Mouse (Mus musculus) forelimb bud, embryonic 11.5 days (tissue): Measurements from ENCODE around the gene Aacs.
"Not testable (repeated sequence)": the region's sequence is repeated elsewhere in the genome, so short reads cannot be mapped to it uniquely, and the experiment has no call there.

Source experiments
- DNase-seq: peaks from one replicate; pipeline ENCODE4 v3.0.0-alpha.2; 2012; ENCODE audit warnings: low read depth, low spot score

The Aacs gene

DNA sequence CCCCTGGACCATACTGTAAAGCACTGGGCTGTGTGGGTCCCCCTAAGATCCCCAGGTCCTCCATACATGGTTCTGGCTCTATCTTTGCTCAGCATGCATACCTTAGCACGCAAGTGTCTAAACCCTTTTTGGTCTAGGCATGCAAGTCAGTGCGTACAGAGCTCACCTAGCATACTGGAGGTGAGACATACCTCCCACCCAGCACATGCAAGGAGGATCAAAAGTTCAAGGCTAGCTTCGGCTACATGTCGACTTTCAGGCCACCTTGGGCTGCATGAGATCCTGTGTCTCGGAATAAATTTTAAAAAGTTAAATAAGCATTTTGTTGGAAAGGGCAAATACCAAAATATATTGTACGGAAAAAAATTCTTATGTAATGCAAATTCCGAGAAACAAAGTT lies 10.4 kb upstream of the Aacs start:
- no peak for DNase-seq

DNA sequence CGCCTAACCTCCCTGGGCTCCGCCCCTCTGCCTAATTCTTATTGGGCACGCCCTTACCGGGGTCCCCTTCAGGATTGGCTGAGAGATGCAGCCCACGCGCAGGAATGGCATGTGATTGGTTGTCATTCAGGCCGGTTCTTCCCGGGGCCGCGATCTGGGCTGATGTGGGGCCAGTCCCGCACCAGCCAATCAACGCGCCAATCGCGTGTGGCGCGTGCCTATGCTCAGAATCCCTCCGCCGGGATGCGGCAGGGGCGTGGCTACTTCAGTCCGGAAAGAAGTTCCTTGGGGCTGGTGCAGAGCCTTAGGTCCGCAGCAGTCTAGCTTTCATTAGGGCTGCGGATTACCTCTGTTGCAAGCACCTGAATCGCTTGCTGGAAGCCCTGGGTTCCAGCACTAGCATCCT lies 9.9 kb upstream of the Aacs start:
- DNase-seq = peak; percentile 98

DNA sequence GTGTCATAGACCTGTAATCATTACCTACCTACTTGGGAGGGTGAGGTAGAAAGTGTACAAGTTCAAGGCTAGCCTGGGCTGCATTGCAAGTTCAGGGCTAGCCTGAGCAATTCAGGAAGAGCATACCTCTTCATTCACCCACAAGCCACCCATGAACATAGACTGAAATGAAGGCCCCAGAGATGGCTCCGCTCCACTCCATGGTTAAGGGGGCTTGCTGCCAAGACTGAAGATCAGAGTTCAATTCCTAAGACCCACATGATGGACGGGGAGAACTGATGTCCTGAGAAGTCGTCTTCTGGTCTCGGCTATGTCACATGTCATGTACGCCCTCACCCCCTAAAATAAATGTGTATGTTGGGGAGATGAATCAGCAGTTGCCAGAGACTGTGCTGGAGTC lies 9.1 kb upstream of the Aacs start:
- no peak for DNase-seq

DNA sequence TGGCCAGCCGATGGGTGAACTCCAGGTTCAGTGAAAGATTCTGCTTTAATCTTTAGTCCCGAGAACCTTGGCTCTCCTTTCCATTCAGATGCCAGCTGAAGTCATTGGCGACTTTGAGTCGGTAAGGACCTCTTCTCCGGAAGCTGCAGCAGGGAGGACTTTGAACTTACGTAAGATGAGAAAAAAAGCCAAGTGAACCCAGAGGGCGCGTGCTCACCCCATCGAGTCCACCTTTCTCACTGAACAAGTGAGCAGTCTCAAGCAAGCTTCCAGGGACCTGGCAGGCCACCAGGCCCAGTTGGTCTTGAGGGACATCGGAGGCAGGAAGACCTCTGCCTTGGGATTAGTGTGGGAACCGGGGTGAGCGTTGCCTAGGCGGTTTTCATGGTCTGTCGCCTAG lies 8.4 kb upstream of the Aacs start:
- DNase-seq = no peak

DNA sequence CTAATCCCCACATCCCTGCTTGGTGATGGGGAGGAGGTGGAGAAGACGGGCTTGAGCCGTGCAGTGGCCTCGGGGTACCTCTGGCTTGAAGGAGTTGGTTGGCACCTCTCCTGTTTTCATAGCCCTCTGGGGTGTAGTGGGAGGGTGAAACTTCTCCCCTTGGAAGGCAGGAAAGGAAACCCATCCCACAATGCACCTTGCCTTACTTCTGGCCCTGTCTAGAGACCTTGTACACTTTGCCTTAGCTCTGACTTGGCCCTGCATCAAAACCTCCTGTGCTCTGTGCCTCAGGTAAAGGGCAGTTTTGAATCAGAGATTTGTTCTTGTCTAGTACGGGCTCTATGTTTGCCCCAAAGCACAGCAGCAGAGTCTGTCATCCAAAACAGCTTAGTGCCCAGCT lies 4.9 kb upstream of the Aacs start:
- no peak for DNase-seq

DNA sequence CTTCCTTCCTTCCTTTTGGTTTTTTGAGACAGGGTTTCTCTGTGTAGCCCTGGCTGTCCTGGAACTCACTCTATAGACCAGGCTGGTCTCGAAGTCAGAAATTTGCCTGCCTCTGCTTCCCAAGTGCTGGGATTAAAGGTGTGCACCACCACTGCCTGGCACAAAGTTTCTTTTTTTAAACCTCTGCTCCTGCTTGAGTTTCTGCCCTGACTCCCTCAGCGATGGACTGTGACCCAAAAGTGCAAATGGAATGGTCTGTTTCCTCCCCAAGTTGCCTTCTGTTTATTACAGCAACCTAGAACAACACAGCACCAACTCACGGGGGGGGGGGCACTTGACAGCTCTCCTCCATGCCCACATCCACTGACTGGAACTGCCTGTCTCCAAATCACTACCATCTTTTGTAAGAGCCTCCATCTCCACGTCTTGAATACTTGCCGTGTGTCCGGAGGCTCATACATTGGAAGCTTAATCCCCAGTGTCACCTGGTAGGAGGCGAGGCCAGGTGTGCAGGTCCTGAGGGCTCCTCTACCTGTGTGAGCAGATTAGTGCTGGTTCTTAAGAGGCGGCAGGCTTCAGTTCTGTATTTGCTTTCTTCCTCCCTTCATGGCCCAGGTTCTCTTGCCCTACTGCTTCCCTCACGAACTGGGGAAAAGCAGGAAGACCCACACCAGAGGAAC lies 2.7 kb upstream of the Aacs start:
- DNase-seq = no peak

DNA sequence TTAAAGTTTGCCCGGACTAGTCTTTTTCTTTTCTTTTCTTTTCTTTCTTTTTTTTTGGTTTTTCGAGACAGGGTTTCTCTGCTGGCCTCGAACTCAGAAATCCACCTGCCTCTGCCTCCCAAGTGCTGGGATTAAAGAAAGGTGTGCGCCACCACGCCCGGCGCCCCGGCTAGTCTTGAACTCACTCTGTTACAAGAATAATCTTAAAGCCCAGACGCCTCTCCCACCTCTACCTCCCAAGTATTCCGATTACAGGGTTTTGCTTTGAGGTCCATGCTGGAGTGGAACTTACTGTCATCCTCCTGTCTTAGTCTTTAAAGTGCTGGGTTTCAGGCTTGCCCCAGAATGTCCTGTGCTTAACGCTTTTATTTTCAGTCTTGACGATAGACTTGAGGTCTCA lies 584 bp upstream of the Aacs start:
- no peak for DNase-seq

DNA sequence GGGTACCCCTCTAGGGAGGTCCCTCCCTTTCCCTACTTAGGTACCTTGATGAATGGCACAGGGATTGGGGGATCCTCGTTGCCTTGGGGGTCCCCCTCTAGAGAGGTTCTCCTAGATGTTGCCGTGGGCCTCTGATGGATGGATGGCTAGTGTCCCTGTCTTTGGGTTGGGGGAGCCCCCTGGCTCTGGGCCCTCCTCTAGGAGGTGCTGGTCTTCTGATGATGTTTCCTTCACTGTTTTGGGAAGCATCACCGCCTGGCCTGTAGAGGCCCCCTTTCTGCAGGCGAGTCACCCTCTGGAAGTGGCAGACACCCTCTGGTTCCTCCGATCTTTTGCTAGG lies 642 bp downstream of the Aacs start:
- DNase-seq = no peak

DNA sequence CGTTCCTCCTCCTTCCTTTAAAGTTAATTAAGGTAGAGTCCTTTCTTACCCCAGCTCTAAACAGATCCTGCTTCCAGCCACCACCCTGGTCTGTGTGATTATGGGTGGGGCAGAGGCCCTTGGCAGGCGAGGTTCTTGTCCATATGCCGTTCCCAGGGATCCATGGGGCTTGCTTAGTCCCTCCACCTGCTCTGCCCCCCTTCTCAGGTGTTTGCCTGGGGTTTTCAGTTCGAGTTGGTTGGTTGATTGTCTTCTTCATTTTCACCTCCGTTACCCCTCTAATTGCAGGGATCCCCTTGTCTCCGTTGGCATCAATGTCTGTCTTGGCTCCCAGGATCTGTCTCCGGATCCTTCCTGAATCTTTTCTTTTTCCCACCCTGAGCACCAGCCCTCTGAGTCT lies 1.2 kb downstream of the Aacs start:
- DNase-seq = no peak

DNA sequence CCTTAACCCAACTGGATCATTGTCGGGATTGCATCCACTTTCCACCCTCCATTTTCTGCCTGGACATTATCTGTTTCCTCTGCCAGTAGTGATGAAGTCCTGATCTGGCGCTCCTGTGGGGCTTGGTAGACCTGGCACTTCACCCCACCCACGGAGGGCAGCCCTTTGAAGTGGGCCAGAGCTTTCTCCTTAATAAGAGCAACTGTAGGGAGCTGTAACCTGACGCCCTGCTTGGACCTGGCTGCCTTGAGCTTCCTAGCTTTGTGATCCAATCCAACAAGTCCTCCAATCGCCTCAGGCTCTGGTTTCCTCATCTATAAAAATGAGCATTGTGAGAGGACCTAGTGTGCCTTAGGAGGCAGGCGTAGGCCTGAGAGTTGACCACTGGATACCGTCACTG lies 1.9 kb downstream of the Aacs start:
- DNase-seq = peak; percentile 51

DNA sequence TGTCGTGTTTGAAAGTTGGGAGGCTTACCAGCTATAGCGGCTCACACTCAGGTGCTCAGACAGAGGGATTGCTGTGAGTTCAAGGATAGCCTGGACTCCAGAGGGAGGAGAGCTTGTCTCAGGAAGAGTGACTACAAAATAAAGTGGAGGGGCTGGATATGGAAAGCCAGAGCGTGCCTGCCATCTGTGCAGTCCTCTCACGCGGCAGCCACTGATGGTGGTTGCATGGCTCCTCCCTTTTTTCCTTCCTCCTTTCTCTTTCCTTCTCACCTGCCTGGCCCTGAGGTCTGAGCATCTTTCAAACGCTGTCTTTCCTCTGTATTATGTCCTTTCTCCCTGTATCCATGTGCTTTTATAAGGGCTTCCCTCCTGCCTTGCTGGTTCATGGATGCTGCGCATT lies 2.4 kb downstream of the Aacs start:
- no peak for DNase-seq

DNA sequence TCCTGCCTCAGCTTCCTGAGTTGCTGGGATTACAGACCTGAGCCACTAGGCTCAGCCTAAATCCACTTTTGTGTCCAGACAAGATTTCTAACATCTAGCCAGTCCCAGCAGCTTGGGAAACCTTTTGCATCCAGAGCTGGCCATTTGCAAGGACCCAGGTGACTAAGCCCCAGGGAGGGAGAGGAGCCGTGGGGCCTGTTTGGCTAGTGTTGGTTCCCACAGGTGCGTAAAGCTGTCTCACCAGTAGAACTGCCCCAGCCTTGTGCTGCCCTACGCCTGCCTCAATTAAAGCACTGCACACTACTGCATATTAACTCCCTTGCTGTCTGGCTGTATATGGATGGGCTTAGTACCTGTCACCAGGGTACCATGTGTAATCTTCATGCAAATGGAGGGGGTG lies 3.8 kb downstream of the Aacs start:
- no peak for DNase-seq

DNA sequence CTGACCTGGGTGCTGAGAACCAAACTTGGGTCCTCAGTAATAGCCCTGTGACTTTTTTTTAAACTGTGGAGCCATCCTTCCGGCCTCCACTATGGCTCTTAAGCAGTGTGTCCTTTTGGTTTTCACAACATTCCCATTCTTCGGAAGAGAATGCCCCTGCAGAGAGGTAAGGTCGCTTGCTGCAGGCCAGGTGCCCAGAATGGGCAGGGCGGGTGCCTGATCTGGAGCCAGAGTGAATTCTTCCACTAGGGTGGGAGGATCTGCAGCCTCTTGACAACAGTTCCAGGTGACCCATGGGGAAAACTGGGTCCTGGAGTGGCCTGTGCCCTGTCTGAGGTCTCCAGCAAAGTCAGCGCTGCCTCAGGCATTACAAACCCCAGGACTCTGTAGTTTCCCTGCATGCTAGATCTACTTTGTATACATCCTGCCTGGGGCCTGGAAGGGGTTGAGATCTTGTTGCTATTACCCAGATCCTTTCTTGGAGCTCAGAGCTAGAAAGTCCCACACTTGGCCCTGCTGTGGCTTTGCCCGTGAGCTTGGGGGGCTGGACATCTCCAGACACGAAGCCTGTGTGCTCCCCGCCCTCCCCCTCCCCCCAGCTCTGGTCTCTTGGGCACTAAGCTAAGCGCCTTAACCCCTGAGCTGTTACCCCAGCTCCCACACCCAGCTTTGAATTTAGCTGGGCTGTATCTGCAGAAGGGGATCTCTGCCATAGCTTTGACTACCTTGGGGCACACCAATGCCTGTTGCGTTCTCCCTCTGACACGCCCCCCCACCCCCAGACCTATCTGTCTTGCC lies 5.0 kb downstream of the Aacs start:
- DNase-seq = no peak

DNA sequence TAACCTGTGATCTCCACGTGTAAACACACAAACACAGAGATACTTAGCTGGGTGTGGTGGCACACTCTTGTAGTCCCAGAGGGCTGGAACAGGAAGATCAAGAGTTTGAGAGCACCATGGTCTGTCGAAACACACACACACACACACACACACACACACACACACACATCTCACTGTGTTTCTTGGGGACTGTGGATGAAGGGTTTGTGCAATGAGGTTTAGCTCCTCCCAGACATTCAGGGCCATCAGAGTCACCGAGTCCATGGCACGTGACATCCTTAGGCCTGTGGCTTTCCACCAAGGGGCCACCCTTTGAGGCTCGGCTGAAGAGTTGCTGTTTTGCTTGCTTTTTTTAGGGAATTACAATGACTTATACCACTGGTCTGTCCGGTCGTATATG lies 6.9 kb downstream of the Aacs start:
- DNase-seq = no peak

DNA sequence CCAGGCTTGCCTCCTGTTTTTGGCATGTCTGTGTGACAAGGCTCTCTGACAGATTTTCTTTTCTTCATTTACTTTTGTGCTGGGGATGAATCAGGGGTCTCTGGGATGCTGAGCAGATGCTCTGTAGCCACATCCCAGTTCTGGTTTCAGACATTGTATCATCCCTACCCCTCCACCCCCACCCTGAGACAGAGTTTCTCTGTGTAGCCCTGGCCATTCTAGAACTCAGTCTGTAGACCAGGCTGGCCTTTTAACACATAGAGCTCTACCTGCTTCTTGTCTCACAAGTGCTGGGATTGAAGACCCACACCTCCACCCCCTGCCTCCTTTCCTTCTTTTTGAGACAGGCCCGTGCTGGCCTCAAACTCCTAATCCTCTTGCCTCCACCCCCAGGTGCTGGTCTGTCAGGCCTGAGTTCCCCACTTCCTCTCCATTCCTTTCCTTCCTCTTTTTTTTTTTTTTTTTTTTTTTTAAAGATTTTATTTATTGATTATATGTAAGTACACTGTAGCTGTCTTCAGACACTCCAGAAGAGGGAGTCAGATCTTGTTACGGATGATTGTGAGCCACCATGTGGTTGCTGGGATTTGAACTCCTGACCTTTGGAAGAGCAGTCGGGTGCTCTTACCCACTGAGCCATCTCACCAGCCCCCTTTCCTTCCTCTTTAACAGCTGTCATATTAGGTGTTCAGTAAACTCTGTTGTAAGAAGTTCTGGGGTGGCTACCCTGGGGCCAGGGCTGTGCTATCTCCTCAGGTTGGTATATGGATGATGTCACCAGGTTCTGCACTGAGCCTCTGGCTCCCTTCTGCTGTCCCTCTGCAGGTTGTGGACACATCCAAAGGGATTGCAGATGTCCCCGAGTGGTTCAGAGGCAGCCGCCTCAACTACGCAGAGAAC lies 8.3 kb downstream of the Aacs start:
- no peak for DNase-seq

DNA sequence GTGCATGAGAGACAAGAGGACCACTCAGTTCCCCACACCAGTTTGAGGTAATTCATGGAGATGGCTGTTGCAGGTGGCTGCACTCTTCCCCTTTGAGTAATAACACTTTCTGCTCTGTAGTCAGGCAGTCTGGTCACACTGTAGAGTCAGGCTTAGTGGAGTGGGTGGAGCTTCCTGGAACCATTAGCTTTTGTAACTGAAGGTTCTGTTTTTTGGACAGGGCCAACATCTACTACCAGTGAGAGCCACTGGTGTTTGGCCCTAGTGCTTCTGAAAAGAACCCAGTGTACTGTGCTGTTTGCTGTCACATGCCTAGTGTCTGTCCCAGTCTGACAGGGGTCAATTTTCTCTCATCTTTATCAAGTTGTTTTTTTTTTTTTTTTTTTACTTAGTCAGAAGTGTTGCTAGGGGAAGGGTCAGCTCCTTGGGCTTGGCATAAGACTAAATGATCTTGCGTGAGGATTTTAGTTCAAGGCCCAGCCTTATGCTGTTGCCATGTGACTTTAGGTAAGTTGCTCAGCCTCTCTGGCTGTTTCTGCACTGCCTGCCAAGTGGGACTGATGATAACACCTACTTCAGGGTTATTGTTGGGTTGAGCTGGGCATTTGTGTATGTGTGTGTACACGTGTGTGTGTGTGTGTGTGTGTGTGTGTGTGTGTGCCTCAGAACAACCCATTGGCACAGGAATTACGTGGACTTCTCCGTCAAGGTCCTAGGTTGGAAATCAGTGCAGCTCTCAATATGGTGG lies 9.6 kb downstream of the Aacs start:
- DNase-seq = no peak

DNA sequence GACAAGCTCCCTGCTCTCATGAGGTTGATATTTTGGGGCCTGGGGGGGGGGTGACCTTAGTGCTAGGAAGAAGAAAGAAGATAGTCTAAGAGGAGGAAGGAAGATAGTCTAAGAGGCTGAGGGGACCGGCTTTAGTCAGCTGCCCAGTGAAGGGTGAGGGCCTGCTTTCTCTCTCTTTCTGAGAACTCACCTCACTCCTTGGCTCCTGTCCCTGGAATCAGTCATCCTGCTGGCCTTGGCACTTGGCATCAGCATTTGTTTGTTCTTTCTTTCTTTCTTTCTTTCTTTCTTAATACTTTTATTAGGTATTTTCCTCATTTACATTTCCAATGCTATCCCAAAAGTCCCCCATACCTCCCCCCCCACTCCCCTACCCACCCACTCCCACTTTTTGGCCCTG lies 10.5 kb downstream of the Aacs start:
- DNase-seq = no peak

DNA sequence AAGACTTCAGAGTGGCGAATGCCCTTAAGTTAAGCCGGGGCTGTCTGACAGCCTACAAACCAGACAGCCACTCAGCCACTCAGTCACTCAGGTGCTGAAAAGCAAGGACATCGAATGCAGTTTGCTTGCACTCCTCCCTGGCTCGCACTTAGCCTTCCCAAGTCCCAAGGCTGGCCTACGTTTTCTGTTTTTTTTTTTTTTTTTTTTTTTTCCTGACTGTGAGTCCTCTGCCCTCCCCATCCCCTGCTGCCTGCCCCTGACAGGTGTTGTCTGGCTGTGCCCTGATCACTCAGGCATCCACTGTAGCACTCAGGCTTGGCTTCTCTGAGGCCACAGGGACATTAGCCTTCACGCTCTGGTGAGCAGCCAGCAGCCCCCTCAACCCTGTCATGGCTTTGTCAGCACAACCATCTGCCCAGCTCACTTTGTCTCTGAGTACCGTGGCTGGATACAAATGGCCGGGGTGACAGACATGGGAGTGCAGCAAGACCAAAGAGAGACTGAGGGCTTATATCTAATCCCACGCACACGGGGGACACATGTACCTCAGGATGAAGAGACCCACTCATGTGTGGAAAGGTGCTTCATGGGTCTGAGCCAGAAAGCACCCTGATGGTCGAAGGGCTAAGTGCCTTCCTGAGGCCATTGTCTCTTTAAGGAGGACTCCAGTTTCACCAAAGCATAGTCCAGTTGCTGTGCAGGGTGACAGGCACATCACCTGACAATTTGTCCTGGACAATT lies 11.9 kb downstream of the Aacs start:
- DNase-seq = no peak

DNA sequence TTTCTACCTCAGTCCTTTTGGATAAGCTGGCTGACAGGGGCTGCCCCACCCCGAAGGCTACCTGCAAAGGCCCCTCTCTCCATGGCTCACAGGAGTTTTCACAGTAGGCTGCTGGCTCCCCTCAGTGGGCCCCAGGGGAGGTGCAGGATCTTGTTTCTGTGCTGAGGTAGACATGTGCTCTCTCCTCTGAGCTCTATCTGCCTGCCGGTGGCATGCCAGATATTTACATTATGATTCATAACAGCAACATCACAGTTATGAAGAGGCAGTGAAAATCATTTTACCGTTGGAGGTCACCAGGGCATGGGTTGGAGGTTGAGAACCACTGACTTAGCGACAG lies 12.5 kb downstream of the Aacs start:
- DNase-seq = no peak

DNA sequence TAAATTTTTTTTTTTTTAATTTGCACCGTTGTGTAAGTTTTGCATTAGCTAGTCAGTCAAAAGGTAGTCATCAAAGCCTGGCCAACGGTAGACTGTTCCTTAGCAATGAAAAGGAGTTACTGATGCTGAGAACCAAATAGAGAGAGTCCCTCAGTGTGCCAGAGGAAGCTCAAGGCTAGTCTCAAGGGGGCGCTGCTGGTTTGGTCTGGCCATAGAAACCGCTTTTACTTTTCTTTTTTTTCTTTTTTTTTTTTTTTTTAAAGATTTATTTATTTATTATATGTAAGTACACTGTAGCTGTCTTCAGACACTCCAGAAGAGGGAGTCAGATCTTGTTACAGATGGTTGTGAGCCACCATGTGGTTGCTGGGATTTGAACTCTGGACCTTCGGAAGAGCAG lies 13.3 kb downstream of the Aacs start:
- DNase-seq = not testable (repeated sequence)

DNA sequence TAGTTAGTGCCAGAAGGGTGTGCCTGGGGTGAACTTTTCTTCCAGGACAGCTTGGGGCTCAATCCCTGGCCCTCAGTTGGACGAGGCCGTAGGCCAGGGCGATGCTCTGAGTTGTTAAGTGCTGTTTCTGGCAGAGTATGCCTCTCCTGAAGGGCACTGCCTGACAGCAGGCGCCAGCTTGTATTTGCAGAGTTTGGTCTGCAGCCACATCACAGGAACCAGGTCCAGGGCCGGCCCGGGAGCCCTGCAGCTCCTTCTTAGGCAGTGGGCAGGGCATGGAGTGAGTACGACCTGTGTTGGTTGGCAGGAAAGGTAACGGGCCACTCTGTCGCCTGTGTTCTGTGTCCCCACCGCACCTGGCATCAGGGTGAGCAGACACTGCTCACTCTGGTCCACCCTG lies 15.5 kb downstream of the Aacs start:
- DNase-seq = no peak
